Mouse (Mus musculus): ENCODE measurements at regions not wholly inside any gene's neighbourhood (a gene's known extent, or its start where the extent isn't known, plus 50 kb on each side); places are given as distances from the start of the nearest gene placed in this dataset.
A peak's percentile ranks its signal among the peaks of the same experiment; 100 is the strongest.

DNA sequence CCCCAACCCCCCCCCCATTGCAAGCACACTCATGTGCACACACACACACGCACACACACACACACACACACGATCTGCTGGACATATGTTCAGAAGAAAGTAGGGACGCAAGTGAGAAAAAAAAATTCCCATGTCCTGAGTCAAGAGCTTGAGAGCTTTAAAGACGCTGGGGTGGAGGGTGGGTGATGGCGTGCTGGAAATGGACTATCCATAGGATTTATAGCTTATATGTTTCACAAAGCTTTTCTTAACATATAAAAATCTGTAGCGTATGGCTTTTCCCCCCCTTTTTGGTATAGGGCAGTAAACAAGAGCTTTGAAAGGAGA lies 99.3 kb downstream of the Zfp36l1 start:
- DNase-seq (ENCODE audit: extremely low spot score, low spot score), result no peak
- 82% methylated on average over 6 of the region's 6 CpGs for WGBS
- Histone ChIP-seq H3K4me1 (peaks cover 35% of the 10 kb centered on the region), H3K4me3 (no peak overlapping the region), H3K27me3 (ENCODE audit: poor library complexity, severe bottlenecking) (no peaks in the 10 kb centered on the region), H3K9me3 (no peaks in the 10 kb centered on the region), H3K27ac (peak overlapping the region; percentile 74), H3K36me3 (replicated peaks) (no peaks in the 10 kb centered on the region)

DNA sequence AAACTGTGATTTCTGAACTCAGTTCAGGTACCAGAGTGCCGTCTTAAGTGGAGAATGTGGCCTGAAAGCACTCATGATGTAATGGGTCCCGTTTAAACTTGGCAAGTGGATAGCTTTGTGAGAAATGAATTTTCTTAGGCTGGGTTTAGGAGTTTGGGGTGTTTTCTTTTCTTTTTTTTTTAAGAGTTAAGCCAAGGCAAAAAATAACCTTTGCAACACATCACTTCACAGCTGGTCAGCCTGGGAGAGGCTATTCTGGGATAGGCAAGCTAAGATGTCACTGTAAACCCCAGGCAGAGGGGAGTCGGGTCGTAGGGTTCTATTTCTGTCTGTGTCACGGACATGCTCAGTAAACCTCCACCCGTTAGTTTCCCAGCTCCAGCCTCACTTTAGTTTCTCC lies 100.9 kb downstream of the Zfp36l1 start:
- H3K9me3 ChIP-seq, result no peaks in the 10 kb centered on the region
- DNase-seq (ENCODE audit: extremely low spot score, low spot score), result no peak
- H3K27ac ChIP-seq, result no peak overlapping the region
- WGBS, result 91% methylated on average over 6 of the region's 6 CpGs
- H3K36me3 ChIP-seq (replicated peaks), result no peaks in the 10 kb centered on the region
- H3K4me1 ChIP-seq, result peaks cover 38% of the 10 kb centered on the region
- H3K4me3 ChIP-seq, result no peak overlapping the region
- H3K27me3 ChIP-seq (ENCODE audit: poor library complexity, severe bottlenecking), result no peaks in the 10 kb centered on the region

GRCm38 (mm10) chr12:80010947-80011346 lies 101.9 kb downstream of the Zfp36l1 start:
- DNase-seq (ENCODE audit: extremely low spot score, low spot score), result no peak
- no peaks in the 10 kb centered on the region for H3K36me3 ChIP-seq (replicated peaks)
- H3K4me1 ChIP-seq, result peaks cover 38% of the 10 kb centered on the region
- no peak overlapping the region for H3K27ac ChIP-seq
- no peak overlapping the region for H3K4me3 ChIP-seq
- H3K27me3 ChIP-seq (ENCODE audit: poor library complexity, severe bottlenecking), result no peaks in the 10 kb centered on the region
- WGBS, result 96% methylated on average over 1 of the region's 1 CpGs
- H3K9me3 ChIP-seq, result no peaks in the 10 kb centered on the region

DNA sequence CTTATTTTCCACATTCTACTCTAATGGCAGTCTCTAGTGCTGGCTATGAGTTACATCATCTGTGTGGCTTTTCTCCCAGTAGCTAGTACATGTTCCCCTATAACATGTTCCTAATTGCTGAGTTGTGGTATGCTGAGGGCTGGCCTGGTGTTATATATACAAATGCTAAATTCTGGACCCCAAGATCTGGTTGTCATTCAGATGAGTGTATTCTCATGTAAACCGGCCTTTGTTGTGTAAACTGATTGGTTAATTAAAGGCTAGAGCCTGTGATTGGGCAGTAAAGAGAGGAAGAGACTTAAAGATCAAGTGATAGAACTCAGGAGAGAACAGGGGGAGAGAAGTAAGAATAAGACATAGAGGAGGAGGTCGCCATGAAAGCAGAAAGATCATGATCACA lies 102.6 kb downstream of the Zfp36l1 start:
- H3K36me3 ChIP-seq (replicated peaks), result no peaks in the 10 kb centered on the region
- no peak overlapping the region for H3K27ac ChIP-seq
- no peak for DNase-seq (ENCODE audit: extremely low spot score, low spot score)
- 58% methylated on average over 2 of the region's 2 CpGs for WGBS
- no peak overlapping the region for H3K4me3 ChIP-seq
- H3K27me3 ChIP-seq (ENCODE audit: poor library complexity, severe bottlenecking), result no peaks in the 10 kb centered on the region
- H3K4me1 ChIP-seq, result peaks cover 38% of the 10 kb centered on the region
- H3K9me3 ChIP-seq, result no peaks in the 10 kb centered on the region

- Histone ChIP-seq H3K27ac (peak overlapping the region; percentile 68), H3K9me3 (no peaks in the 10 kb centered on the region), H3K4me3 (no peak overlapping the region), H3K27me3 (ENCODE audit: poor library complexity, severe bottlenecking) (no peaks in the 10 kb centered on the region), H3K4me1 (peaks cover 22% of the 10 kb centered on the region), H3K36me3 (replicated peaks) (no peaks in the 10 kb centered on the region)
- DNase-seq (ENCODE audit: extremely low spot score, low spot score), result no peak
- 29% methylated on average over 7 of the region's 7 CpGs for WGBS
Measured at GRCm38 (mm10) chr12:80007849-80008248, 105.0 kb downstream of the Zfp36l1 start.

GRCm38 (mm10) chr12:80005227-80005919 lies 107.4 kb downstream of the Zfp36l1 start:
- 89% methylated on average over 13 of the region's 13 CpGs for WGBS
- H3K36me3 ChIP-seq (replicated peaks), result no peaks in the 10 kb centered on the region
- no peaks in the 10 kb centered on the region for H3K27me3 ChIP-seq (ENCODE audit: poor library complexity, severe bottlenecking)
- DNase-seq (ENCODE audit: extremely low spot score, low spot score), result no peak
- no peak overlapping the region for H3K27ac ChIP-seq
- H3K4me1 ChIP-seq, result peaks cover 36% of the 10 kb centered on the region
- H3K9me3 ChIP-seq, result no peaks in the 10 kb centered on the region
- H3K4me3 ChIP-seq, result no peak overlapping the region

GRCm38 (mm10) chr12:80004575-80004974 lies 108.2 kb downstream of the Zfp36l1 start:
- Histone ChIP-seq H3K27me3 (ENCODE audit: poor library complexity, severe bottlenecking) (no peaks in the 10 kb centered on the region), H3K27ac (no peak overlapping the region; the same call in 1 of the 2 replicates), H3K36me3 (replicated peaks) (no peaks in the 10 kb centered on the region), H3K4me1 (peaks cover 33% of the 10 kb centered on the region), H3K9me3 (no peaks in the 10 kb centered on the region), H3K4me3 (no peak overlapping the region)
- no peak for DNase-seq (ENCODE audit: extremely low spot score, low spot score)
- 90% methylated on average over 6 of the region's 6 CpGs for WGBS

- 92% methylated on average over 12 of the region's 12 CpGs for WGBS
- no peaks in the 10 kb centered on the region for H3K9me3 ChIP-seq
- no peaks in the 10 kb centered on the region for H3K27me3 ChIP-seq (ENCODE audit: poor library complexity, severe bottlenecking)
- H3K27ac ChIP-seq, result no peak overlapping the region
- H3K36me3 ChIP-seq (replicated peaks), result no peaks in the 10 kb centered on the region
- no peak for DNase-seq (ENCODE audit: extremely low spot score, low spot score)
- no peak overlapping the region for H3K4me3 ChIP-seq
- peaks cover 30% of the 10 kb centered on the region for H3K4me1 ChIP-seq
Measured at GRCm38 (mm10) chr12:80003486-80003885, 109.3 kb downstream of the Zfp36l1 start.

DNA sequence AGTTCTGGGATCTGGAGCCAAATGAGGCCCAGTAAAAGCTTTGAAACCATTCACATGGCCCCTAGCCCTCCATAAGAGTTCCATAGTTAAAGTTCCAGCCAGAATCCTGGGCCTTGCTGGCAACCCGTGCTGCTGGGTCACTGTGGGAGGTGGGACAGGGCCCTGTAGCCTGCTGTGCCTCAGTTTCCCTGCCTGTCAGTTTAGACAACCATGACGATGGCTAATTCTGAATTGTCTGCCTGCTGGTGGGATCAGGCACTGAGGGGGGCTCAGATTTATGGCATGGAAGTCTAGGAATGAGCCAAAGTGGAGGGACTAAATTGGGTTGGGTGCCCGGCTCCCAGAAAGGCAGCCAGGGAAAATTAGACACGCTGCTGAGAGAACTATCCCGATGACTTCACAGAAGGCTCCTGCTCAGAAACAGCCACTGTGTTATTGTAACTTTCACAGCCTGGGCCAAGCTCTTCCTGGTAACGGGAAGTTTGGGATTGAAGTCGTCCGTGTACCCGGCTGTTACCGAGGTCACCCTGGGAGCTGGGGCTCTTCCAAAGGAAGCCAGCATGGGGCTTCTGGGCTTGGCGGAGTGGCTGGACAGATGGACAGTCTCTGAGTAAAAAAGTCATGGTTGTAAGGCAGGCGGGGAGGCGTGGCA lies 110.2 kb downstream of the Zfp36l1 start:
- WGBS, result 79% methylated on average over 13 of the region's 13 CpGs
- DNase-seq (ENCODE audit: extremely low spot score, low spot score), result no peak
- peaks cover 21% of the 10 kb centered on the region for H3K4me1 ChIP-seq
- H3K36me3 ChIP-seq (replicated peaks), result no peaks in the 10 kb centered on the region
- no peaks in the 10 kb centered on the region for H3K9me3 ChIP-seq
- H3K4me3 ChIP-seq, result no peak overlapping the region
- H3K27ac ChIP-seq, result peak overlapping the region; percentile 69
- no peaks in the 10 kb centered on the region for H3K27me3 ChIP-seq (ENCODE audit: poor library complexity, severe bottlenecking)

- H3K27me3 ChIP-seq (ENCODE audit: poor library complexity, severe bottlenecking), result no peaks in the 10 kb centered on the region
- H3K9me3 ChIP-seq, result no peaks in the 10 kb centered on the region
- DNase-seq (ENCODE audit: extremely low spot score, low spot score), result no peak
- 70% methylated on average over 2 of the region's 2 CpGs for WGBS
- peak overlapping the region; percentile 67 for H3K27ac ChIP-seq
- H3K36me3 ChIP-seq (replicated peaks), result no peaks in the 10 kb centered on the region
- H3K4me1 ChIP-seq, result peaks cover 17% of the 10 kb centered on the region
- no peak overlapping the region for H3K4me3 ChIP-seq
Measured at GRCm38 (mm10) chr12:80001794-80002193, 111.0 kb downstream of the Zfp36l1 start.

- Histone ChIP-seq H3K9me3 (no peaks in the 10 kb centered on the region), H3K4me3 (no peak overlapping the region), H3K27me3 (ENCODE audit: poor library complexity, severe bottlenecking) (no peaks in the 10 kb centered on the region), H3K27ac (no peak overlapping the region), H3K4me1 (peaks cover 20% of the 10 kb centered on the region), H3K36me3 (replicated peaks) (no peaks in the 10 kb centered on the region)
- WGBS, result 95% methylated on average over 7 of the region's 7 CpGs
- no peak for DNase-seq (ENCODE audit: extremely low spot score, low spot score)
Measured at GRCm38 (mm10) chr12:79999868-80000370, 112.9 kb downstream of the Zfp36l1 start.

GRCm38 (mm10) chr12:79998788-79999187 lies 114.0 kb downstream of the Zfp36l1 start:
- 90% methylated on average over 5 of the region's 5 CpGs for WGBS
- Histone ChIP-seq H3K27ac (peak overlapping the region; percentile 32), H3K4me3 (no peak overlapping the region), H3K36me3 (replicated peaks) (no peaks in the 10 kb centered on the region), H3K9me3 (no peaks in the 10 kb centered on the region), H3K27me3 (ENCODE audit: poor library complexity, severe bottlenecking) (no peaks in the 10 kb centered on the region), H3K4me1 (peaks cover 30% of the 10 kb centered on the region)
- DNase-seq (ENCODE audit: extremely low spot score, low spot score), result no peak

GRCm38 (mm10) chr12:79998339-79998738 lies 114.5 kb downstream of the Zfp36l1 start:
- Histone ChIP-seq H3K36me3 (replicated peaks) (no peaks in the 10 kb centered on the region), H3K4me3 (no peak overlapping the region), H3K27me3 (ENCODE audit: poor library complexity, severe bottlenecking) (no peaks in the 10 kb centered on the region), H3K27ac (no peak overlapping the region), H3K9me3 (no peaks in the 10 kb centered on the region), H3K4me1 (peaks cover 35% of the 10 kb centered on the region)
- WGBS, result 89% methylated on average over 2 of the region's 2 CpGs
- DNase-seq (ENCODE audit: extremely low spot score, low spot score), result no peak

Measured in forebrain, embryonic 10.5 days (tissue).